Mouse (Mus musculus): ENCODE measurements around the gene Kcna2.

DNA sequence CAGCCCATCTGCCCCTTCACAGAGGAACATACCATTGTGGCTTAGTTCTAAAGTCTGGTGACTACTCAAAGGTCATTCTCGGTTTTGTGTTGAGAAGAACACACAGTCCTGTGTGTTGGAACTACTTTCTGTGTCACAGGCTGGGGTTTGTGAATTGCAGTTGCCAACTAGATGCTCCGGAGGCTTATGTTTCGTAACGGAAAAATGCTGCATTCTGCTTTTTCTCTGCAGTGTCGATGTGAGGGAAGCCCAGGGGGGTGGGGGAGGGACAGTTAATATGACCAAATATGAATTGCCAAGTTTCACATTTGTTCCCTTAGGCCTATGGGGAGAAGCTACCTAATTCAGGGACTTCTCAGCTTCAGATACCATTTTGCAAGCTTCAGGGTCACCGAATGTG, 5.0 kb downstream of the Kcna2 start:
- TF ChIP-seq CTCF (IDR thresholded peaks at IDR 0.05) (no peak), EP300 (IDR thresholded peaks at IDR 0.05) (no peak)

All from lung, postnatal 0 days (tissue).